Mouse (Mus musculus) spleen, postnatal 4 days (tissue): Measurements from ENCODE around the gene Elovl5.

ENCODE experiments used
- DNase-seq, 2 experiments: peaks; one replicate each; pipeline ENCODE4 v3.0.0; 2022; ENCODE audit warnings: low spot score in 2 of 2

Elovl5 gene

GRCm38 (mm10) chr9:77954981-77955380 is 37.8 kb downstream of the Elovl5 start:
- DNase-seq, result no peak

GRCm38 (mm10) chr9:77955511-77955910 is 38.3 kb downstream of the Elovl5 start:
- DNase-seq, result no peak

- no peak for DNase-seq
These were observed 38.8 kb downstream of the Elovl5 start for GRCm38 (mm10) chr9:77955964-77956363.

GRCm38 (mm10) chr9:77958327-77958726 is 41.2 kb downstream of the Elovl5 start:
- DNase-seq, result no peak

- DNase-seq, result no peak
These were observed 42.6 kb downstream of the Elovl5 start for GRCm38 (mm10) chr9:77959759-77960158.

- DNase-seq, result no peak
These were observed 44.2 kb downstream of the Elovl5 start for GRCm38 (mm10) chr9:77961350-77961749.

GRCm38 (mm10) chr9:77964084-77964483 is 46.9 kb downstream of the Elovl5 start:
- DNase-seq, result no peak

GRCm38 (mm10) chr9:77965287-77965686 is 48.1 kb downstream of the Elovl5 start:
- DNase-seq, result no peak

GRCm38 (mm10) chr9:77965768-77966552 is 48.8 kb downstream of the Elovl5 start:
- no peak for DNase-seq

GRCm38 (mm10) chr9:77966861-77967260 is 49.7 kb downstream of the Elovl5 start:
- DNase-seq, result no peak

GRCm38 (mm10) chr9:77967584-77968163 is 50.5 kb downstream of the Elovl5 start:
- no peak for DNase-seq

- DNase-seq, result no peak
These were observed 52.2 kb downstream of the Elovl5 start for GRCm38 (mm10) chr9:77969192-77969953.

GRCm38 (mm10) chr9:77979000-77979399 is 61.8 kb downstream of the Elovl5 start:
- DNase-seq, result no peak

- peak in 1 of 2 experiments; percentile 55 for DNase-seq
These were observed 65.5 kb downstream of the Elovl5 start for GRCm38 (mm10) chr9:77982616-77983015.

GRCm38 (mm10) chr9:77983521-77983920 is 66.4 kb downstream of the Elovl5 start:
- peak in 1 of 2 experiments; percentile 27 for DNase-seq

- DNase-seq, result peak in 1 of 2 experiments; percentile 54
These were observed 69.1 kb downstream of the Elovl5 start for GRCm38 (mm10) chr9:77986153-77986795.

- no peak for DNase-seq
These were observed 72.5 kb downstream of the Elovl5 start for GRCm38 (mm10) chr9:77989626-77990025.

GRCm38 (mm10) chr9:77990278-77990677 is 73.1 kb downstream of the Elovl5 start:
- no peak for DNase-seq

- no peak for DNase-seq
These were observed 74.5 kb downstream of the Elovl5 start for GRCm38 (mm10) chr9:77991650-77992049.

- DNase-seq, result no peak
These were observed 75.1 kb downstream of the Elovl5 start for GRCm38 (mm10) chr9:77992276-77992675.

GRCm38 (mm10) chr9:77993101-77993500 is 75.9 kb downstream of the Elovl5 start:
- DNase-seq, result no peak
